Mouse (Mus musculus) C2C12 (cell line): ENCODE data around the gene Atp1a3. TPM values are rescaled to one million over a fixed set of nuclear protein-coding genes. Genes with fewer than 3 reads are reported as not detected.
A peak's percentile ranks its signal among the peaks of the same experiment; 100 is the strongest.

Experiments
- H3K27me3 ChIP-seq: one replicate; pipeline ENCODE4 v1.6.1; 2011; ENCODE audit not compliant: control insufficient read depth, insufficient read depth, insufficient read length
- H3K36me3 ChIP-seq: one replicate; pipeline ENCODE4 v1.6.1; 2011; ENCODE audit not compliant: control insufficient read depth, insufficient read depth
- H3K4me3 ChIP-seq: one replicate; pipeline ENCODE4 v1.5.1; 2011; ENCODE audit warnings: mild to moderate bottlenecking, control low read depth; ENCODE audit not compliant: poor library complexity, insufficient read depth, severe bottlenecking
- H3K79me2 ChIP-seq: one replicate; pipeline ENCODE4 v1.6.1; 2011; ENCODE audit not compliant: control insufficient read depth, insufficient read depth
- H3K79me3 ChIP-seq: one replicate; pipeline ENCODE4 v1.6.1; 2011; ENCODE audit warnings: low read depth, control low read depth
- H3ac ChIP-seq: one replicate; pipeline ENCODE3; 2011; ENCODE audit warnings: low read depth; ENCODE audit not compliant: control insufficient read depth, insufficient read length
- CEBPB ChIP-seq: IDR thresholded peaks from one replicate; pipeline ENCODE4 v1.6.1; 2011; ENCODE audit warnings: low read depth, mild to moderate bottlenecking, control low read depth, moderate library complexity
- CTCF ChIP-seq: IDR thresholded peaks from one replicate; pipeline ENCODE4 v1.5.1; 2011; ENCODE audit not compliant: control insufficient read depth, insufficient read depth, insufficient read length
- FOSL1 ChIP-seq: IDR thresholded peaks from one replicate; pipeline ENCODE4 v1.8.0; 2011; ENCODE audit warnings: mild to moderate bottlenecking, low read length; ENCODE audit not compliant: poor library complexity, insufficient read depth, severe bottlenecking
- MAX ChIP-seq: IDR thresholded peaks from one replicate; pipeline ENCODE4 v1.6.1; 2011; ENCODE audit warnings: mild to moderate bottlenecking, control low read depth
- MYOD1 ChIP-seq: IDR thresholded peaks from one replicate; pipeline ENCODE4 v1.6.1; 2011; ENCODE audit warnings: low read depth; ENCODE audit not compliant: control insufficient read depth, insufficient read length
- MYOG ChIP-seq: IDR thresholded peaks from one replicate; pipeline ENCODE4 v1.6.1; 2011; ENCODE audit not compliant: control insufficient read depth, insufficient read length; ENCODE audit errors: extremely low read depth
- USF1 ChIP-seq: IDR thresholded peaks from one replicate; pipeline ENCODE4 v1.6.1; 2011; ENCODE audit warnings: low read depth, mild to moderate bottlenecking, control low read depth, moderate library complexity
- polyA plus RNA-seq: library from polyadenylated mRNA; unstranded; fragments of >200 nt; fragmentation: generic; extraction: Trizol; gene quantifications from one replicate; pipeline ENCODE4 v1.2.1, GENCODE M21; 2012; ENCODE audit warnings: missing spikeins

Gene Atp1a3
- polyA plus RNA-seq, 1 experiment = 0.22 TPM

DNA sequence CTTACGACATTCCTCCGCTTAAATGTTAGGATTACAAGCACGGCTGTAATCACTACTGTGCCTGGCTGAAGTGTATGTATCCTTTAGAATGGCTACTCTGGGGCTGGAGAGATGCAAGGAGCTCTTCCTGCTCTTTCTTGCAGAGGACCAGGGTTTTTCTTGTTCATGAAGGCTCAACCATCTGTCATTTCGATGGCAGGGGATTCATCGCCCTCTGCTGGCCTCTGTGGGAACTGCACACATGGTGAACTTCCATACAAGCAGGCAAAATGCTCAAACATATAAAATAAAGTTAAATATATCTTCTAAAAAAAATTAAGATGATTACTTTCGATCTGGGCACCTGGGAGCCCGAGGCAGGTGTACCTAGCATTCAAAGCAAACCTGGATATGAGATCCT lies 30.2 kb upstream of the Atp1a3 start:
- no peaks in the 10 kb centered on the region for H3K27me3 ChIP-seq
- no peaks in the 10 kb centered on the region for H3K36me3 ChIP-seq
- H3K79me3 ChIP-seq = no peaks in the 10 kb centered on the region
- H3K79me2 ChIP-seq = no peaks in the 10 kb centered on the region
- no peak overlapping the region for H3K4me3 ChIP-seq
- TF ChIP-seq CTCF = peak; percentile 33
- TF ChIP-seq MYOG = no peak
- no peak overlapping the region for H3ac ChIP-seq

DNA sequence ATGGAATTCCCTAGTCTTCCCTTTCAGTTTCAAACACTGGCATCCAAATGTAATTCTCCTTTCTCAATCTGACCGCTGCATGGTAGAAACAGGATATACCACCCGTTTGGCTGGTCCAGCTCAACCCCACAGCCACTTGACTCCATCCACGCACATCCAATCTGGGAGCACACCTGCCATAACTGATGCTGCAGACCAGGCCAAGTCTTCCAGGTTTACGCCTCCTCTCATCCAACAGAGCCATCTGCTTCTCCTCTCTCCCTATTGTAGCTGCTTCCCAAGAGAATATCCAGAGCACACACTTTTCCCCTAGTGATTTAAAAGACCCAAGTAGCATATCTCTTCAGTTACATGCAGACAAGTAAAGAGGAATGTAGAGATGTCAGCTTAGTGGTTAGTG lies 29.0 kb upstream of the Atp1a3 start:
- TF ChIP-seq MAX (no peak), USF1 (no peak), MYOD1 (no peak), CTCF (no peak), FOSL1 (no peak), CEBPB (no peak), MYOG (no peak)
- H3K4me3 ChIP-seq = no peak overlapping the region
- no peaks in the 10 kb centered on the region for H3K79me2 ChIP-seq
- no peaks in the 10 kb centered on the region for H3K27me3 ChIP-seq
- H3ac ChIP-seq = no peak overlapping the region
- H3K79me3 ChIP-seq = no peaks in the 10 kb centered on the region
- H3K36me3 ChIP-seq = no peaks in the 10 kb centered on the region

DNA sequence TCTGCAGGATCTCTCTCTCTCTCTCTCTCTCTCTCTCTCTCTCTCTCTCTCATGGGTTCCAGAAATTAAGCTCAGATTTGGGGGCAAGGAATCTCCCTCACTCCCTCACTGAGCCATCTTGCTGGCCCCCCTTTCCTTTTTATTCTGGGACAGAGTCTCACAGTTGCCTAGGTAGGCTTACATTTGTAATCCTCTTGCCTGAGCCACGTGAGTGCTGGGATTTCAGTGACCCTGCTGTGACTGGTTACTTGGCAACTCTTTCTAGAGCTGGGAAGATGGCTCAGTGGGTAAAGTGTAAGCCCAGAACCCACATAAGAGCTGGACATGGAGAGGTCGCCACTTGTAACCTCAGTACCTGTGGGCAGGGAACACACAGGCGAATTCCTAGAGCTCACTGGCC lies 25.8 kb upstream of the Atp1a3 start:
- no peaks in the 10 kb centered on the region for H3K36me3 ChIP-seq
- TF ChIP-seq FOSL1 = no peak
- no peak for TF ChIP-seq CEBPB
- no peak for TF ChIP-seq MAX
- no peak for TF ChIP-seq MYOD1
- TF ChIP-seq CTCF = no peak
- no peak for TF ChIP-seq USF1
- TF ChIP-seq MYOG = no peak

DNA sequence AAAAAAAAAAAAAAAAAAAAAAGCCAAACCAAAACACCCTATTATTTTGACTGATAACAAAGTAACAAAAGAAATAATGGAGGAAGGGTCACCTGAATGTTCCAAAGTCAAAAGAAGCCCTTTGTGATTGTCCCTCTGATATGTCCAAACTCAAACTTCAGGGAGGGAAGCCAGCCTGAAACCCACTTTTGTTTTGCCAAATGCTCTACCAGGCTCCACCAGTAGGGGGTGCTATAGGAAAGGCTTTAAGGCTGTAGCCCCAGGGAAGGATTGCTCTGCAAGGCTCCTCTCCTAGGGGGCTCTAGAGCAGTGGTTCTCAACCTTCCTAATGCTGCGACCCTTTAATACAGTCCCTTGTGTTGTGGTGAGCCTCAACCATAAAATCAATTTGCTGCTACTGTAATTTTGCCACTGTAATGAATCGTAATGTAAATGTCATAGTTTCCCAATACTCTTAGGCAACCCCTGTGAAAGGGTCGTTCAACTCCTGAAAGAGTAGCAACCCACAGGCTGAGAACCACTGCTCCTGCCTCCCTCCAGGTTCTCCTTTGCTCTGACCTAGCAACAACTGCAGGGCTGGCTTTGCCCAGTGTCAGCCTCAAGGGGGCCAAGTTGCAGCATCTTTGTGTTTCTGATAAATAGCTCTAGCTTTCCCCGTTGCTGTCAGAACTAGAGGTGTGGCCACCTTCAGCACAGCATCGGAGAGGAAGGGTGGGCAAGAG lies 24.4 kb upstream of the Atp1a3 start:
- Histone ChIP-seq H3K27me3 (no peaks in the 10 kb centered on the region), H3ac (no peak overlapping the region), H3K36me3 (no peaks in the 10 kb centered on the region), H3K4me3 (no peak overlapping the region), H3K79me2 (no peaks in the 10 kb centered on the region), H3K79me3 (no peaks in the 10 kb centered on the region)
- TF ChIP-seq CTCF (peak; percentile 47), FOSL1 (no peak)

More for the DNA sequence above, 25.8 kb upstream of the Atp1a3 start:
- Histone ChIP-seq H3K27me3 (no peaks in the 10 kb centered on the region), H3K79me2 (no peaks in the 10 kb centered on the region), H3ac (no peak overlapping the region), H3K79me3 (no peaks in the 10 kb centered on the region), H3K4me3 (no peak overlapping the region)

DNA sequence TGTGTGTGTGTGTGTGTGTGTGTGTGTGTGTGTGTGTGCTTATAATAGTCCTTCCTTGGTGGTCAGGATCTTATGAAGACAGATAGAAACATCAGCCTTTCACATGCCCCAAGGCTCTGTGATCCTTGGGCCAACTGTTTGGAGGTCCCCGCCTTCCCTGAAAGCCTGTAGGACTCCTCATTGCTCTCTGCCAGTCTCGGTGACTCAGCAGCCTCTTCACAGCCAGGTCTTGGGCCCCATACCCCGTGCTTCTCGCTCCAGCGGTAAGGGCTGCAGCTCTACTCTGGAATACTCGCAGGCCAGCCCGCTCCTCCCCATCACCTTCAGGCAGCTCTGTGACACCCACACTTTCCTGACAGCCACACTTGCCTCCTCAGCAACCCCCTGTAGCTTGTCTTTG lies 20.7 kb upstream of the Atp1a3 start:
- Histone ChIP-seq H3K79me2 (no peaks in the 10 kb centered on the region), H3ac (no peak overlapping the region), H3K79me3 (no peaks in the 10 kb centered on the region), H3K27me3 (no peaks in the 10 kb centered on the region), H3K36me3 (no peaks in the 10 kb centered on the region), H3K4me3 (no peak overlapping the region)
- TF ChIP-seq MYOG (no peak), CTCF (no peak), MAX (no peak), FOSL1 (no peak), USF1 (no peak), MYOD1 (no peak), CEBPB (no peak)

DNA sequence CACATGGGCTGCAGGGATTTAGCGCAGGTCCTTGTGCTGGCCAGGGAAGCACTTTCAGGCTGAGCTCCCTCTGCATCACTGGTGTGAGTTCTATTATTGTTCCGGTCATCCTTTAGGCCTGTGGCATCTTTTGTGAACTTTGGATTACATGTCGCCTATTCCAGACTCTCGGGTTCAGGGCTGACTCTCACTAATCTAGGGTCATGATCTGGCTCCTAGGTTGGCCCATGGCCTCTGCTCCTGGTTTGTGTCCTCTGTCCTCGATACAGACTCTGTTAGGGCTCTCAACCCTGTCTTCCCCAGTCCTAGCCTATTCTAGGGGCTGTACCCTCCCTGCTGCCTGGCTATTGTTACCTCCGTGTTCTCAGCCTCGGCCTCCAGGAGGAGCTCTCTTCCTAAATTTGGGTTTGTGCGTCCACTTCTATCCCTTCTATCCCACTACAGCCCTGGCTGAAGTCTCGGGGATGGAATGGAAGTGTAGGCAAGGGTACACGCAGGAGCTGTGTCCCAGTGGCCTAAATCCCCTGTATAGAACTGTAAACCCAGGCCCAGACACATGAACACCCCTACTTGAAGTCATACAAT lies 20.2 kb upstream of the Atp1a3 start:
- Histone ChIP-seq H3K79me2 (no peaks in the 10 kb centered on the region), H3K79me3 (no peaks in the 10 kb centered on the region), H3ac (no peak overlapping the region), H3K27me3 (no peaks in the 10 kb centered on the region), H3K4me3 (no peak overlapping the region), H3K36me3 (no peaks in the 10 kb centered on the region)
- no peak for TF ChIP-seq CEBPB
- TF ChIP-seq FOSL1 = no peak
- no peak for TF ChIP-seq MYOG
- TF ChIP-seq USF1 = no peak
- TF ChIP-seq MYOD1 = no peak
- TF ChIP-seq CTCF = no peak
- TF ChIP-seq MAX = no peak
